Mouse (Mus musculus) thymus, postnatal 25 days (tissue): ENCODE measurements around the gene Prima1.

Experiments
- DNase-seq: peaks from one replicate; pipeline ENCODE4 v3.0.0; 2022

Prima1 gene

GRCm38 (mm10) chr12:103242083-103242581, at the start of gene Prima1:
Prima1 (minus strand) TSS chr12:103242150.
- no peak for DNase-seq

GRCm38 (mm10) chr12:103287276-103287675, 45.3 kb upstream of the Prima1 start:
- DNase-seq, result no peak

- DNase-seq, result no peak
These were observed 41.5 kb upstream of the Prima1 start for GRCm38 (mm10) chr12:103283411-103283810.

GRCm38 (mm10) chr12:103282936-103283335, 41.0 kb upstream of the Prima1 start:
- DNase-seq, result no peak

- no peak for DNase-seq
These were observed 40.0 kb upstream of the Prima1 start for GRCm38 (mm10) chr12:103281912-103282311.

GRCm38 (mm10) chr12:103281491-103281890, 39.5 kb upstream of the Prima1 start:
- no peak for DNase-seq

GRCm38 (mm10) chr12:103276422-103276821, 34.5 kb upstream of the Prima1 start:
- no peak for DNase-seq

GRCm38 (mm10) chr12:103273732-103274131, 31.8 kb upstream of the Prima1 start:
- no peak for DNase-seq

GRCm38 (mm10) chr12:103273051-103273450, 31.1 kb upstream of the Prima1 start:
- DNase-seq, result no peak

GRCm38 (mm10) chr12:103272176-103272575, 30.2 kb upstream of the Prima1 start:
- DNase-seq, result no peak

- no peak for DNase-seq
These were observed 24.7 kb upstream of the Prima1 start for GRCm38 (mm10) chr12:103266605-103267004.

- DNase-seq, result peak; percentile 6
These were observed 20.3 kb upstream of the Prima1 start for GRCm38 (mm10) chr12:103262017-103262865.

GRCm38 (mm10) chr12:103252901-103253434, 11.0 kb upstream of the Prima1 start:
- DNase-seq, result no peak

- no peak for DNase-seq
These were observed 9.2 kb upstream of the Prima1 start for GRCm38 (mm10) chr12:103251151-103251550.

GRCm38 (mm10) chr12:103250333-103250732, 8.4 kb upstream of the Prima1 start:
- no peak for DNase-seq

- no peak for DNase-seq
These were observed 1.1 kb upstream of the Prima1 start for GRCm38 (mm10) chr12:103243041-103243440.

- no peak for DNase-seq
These were observed 658 bp upstream of the Prima1 start for GRCm38 (mm10) chr12:103242591-103243025.

- no peak for DNase-seq
These were observed 453 bp downstream of the Prima1 start for GRCm38 (mm10) chr12:103241311-103242082.

GRCm38 (mm10) chr12:103238924-103239460, 3.0 kb downstream of the Prima1 start:
- DNase-seq, result no peak

- DNase-seq, result no peak
These were observed 6.1 kb downstream of the Prima1 start for GRCm38 (mm10) chr12:103235856-103236255.

GRCm38 (mm10) chr12:103235251-103235650, 6.7 kb downstream of the Prima1 start:
- no peak for DNase-seq

- DNase-seq, result no peak
These were observed 12.9 kb downstream of the Prima1 start for GRCm38 (mm10) chr12:103229058-103229457.

GRCm38 (mm10) chr12:103226121-103226520, 15.8 kb downstream of the Prima1 start:
- DNase-seq, result no peak
